Mouse (Mus musculus): ENCODE data around the gene Foxb2.
A peak's percentile ranks its signal among the peaks of the same experiment; 100 is the strongest.

DNA sequence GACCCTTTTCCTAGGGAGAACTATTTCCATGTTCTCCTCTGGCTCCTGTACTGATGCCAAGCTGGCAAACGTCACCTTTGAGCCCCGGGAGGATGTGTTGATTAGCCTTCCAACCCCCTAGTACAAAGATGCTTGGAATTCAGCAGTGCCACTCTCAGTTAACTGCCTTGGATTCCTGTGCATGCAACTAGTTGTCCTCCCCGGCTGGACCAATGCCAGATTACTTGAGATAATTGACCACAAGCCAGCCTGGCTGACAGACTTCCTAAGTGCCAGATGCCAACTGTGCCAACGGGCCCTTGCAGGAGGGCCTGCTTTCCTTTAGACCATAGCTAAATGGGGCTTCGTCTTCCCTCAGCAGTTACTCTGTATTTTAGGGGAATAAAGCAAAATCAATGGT, 5.1 kb downstream of the Foxb2 start:
- TF ChIP-seq POLR2A (IDR thresholded peaks at IDR 0.05; ENCODE audit: insufficient read length, low read depth) = no peak
- TF ChIP-seq POLR2AphosphoS2 (IDR thresholded peaks at IDR 0.05; ENCODE audit: insufficient read length, low read depth) = no peak
- TF ChIP-seq USF1 (IDR thresholded peaks at IDR 0.05; ENCODE audit: low read depth) = no peak
- peak in 1 of 3 experiments; percentile 55 for TF ChIP-seq MYOG (IDR thresholded peaks at IDR 0.05; ENCODE audit: control insufficient read depth in 1 of 3, insufficient read depth in 1 of 3, insufficient read length in 2 of 3, low read depth in 2 of 3)
- peak in 2 of 3 experiments; percentile 12 to 59 for TF ChIP-seq MYOD1 (IDR thresholded peaks at IDR 0.05; ENCODE audit: control insufficient read depth in 1 of 3, insufficient read length in 2 of 3, low read depth in 2 of 3)
- no peak for TF ChIP-seq MAX (IDR thresholded peaks at IDR 0.05; ENCODE audit: low read depth)
- TF ChIP-seq CEBPB (IDR thresholded peaks at IDR 0.05; ENCODE audit: insufficient read depth, poor library complexity, severe bottlenecking) = no peak
- TF ChIP-seq TCF12 (IDR thresholded peaks at IDR 0.05; ENCODE audit: insufficient read depth, poor library complexity, severe bottlenecking) = no peak
- no peak for TF ChIP-seq REST (IDR thresholded peaks at IDR 0.05; ENCODE audit: insufficient read depth, insufficient read length)
- TF ChIP-seq TCF3 (IDR thresholded peaks at IDR 0.05; ENCODE audit: insufficient read length, low read depth) = no peak
